Mouse (Mus musculus) gonadal fat pad, adult 2 months (tissue): ENCODE data around the gene Fyco1. TPM values are rescaled to one million over a fixed set of nuclear protein-coding genes. Genes with fewer than 3 reads are reported as not detected.
"Not testable (repeated sequence)": the region's sequence is repeated elsewhere in the genome, so short reads cannot be mapped to it uniquely, and the experiment has no call there.

Experiments
- DNase-seq: peaks from one replicate; pipeline ENCODE4 v3.0.0-alpha.2; 2012; ENCODE audit warnings: low read depth
- polyA plus RNA-seq: library from polyadenylated mRNA; depleted of rRNA; stranded (reverse); fragments of >200 nt; gene quantifications from 2 replicates; pipeline ENCODE4 v1.2.3, GENCODE M21; 2012

Gene Fyco1
- polyA plus RNA-seq, 1 experiment, result 8.6 TPM

DNA sequence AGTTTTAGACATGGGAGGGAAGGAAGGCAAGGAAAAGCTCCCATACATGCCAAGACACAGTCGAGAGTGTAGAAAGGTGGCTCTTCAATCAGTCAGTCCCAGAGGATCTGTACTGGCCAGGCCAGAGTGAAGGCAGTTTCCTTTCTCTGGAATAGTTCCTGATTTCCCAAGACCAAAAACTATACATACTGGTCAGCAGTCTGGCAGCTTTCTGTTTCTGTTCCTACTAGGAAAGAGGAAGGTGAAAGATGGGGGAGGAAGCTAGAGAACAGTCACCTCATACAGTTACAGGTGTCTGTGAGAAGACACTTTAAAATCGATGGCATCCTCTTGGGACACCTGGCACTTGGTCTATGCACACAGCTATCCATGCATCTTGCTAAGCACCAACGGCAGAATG, 36.3 kb downstream of the Fyco1 start:
- no peak for DNase-seq

DNA sequence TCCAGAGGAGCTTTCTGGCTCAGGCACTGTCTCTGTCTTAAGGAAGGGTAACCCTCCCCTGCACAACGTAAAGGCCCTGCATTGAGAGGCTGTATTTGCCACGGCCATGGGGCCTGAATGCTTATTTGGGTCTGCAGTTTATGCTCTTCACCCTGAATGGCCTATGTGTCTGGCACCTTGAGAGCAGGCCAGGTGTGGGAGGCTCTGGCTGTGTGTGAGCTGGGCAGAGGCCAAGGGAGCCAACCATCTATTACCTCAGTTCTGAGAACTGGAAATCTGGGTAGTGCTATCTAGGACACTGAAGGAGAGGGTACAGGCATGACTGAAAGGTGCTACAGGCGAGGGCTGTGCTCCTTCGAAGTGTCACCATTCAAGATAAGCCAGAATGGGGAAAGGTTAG, 36.9 kb downstream of the Fyco1 start:
- DNase-seq, result peak; percentile 27

DNA sequence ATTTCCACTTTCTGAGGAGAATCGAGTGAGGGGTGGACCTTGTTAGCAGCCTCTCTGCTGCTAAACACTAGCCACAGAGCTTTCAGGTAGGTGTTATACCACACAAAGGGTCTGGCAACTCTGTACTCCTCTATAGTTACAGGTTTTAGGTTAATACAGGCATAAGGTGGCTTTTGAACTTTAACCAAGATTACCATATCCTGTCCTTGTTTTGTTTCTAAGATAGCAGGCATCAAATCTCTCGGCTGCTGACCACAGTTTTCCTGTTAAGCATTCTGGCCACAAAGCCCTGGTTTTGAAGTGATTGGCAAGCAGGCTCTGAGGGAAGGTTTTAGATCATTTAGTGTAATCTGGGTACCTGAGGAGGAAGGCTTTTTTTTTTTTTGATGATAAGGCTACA, 37.4 kb downstream of the Fyco1 start:
- DNase-seq, result no peak

DNA sequence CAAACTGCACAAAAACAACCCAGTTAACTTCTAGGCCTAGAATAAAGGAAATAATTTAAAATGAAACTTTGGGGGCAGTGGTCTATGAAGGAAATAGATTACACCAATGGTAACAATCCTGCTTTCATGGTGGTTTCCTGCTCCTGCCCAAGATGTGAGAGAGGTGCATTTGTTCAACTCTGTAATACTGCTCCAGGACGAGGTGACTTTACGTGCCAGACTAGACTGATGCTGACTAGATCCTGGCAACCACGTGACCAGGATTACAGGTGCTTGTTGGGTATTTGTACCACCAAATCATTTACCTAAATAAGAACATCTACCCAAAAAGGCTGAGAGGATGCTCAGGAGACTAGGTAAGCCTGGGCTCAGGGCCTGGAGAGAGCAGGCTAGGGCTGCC, 39.9 kb downstream of the Fyco1 start:
- no peak for DNase-seq

DNA sequence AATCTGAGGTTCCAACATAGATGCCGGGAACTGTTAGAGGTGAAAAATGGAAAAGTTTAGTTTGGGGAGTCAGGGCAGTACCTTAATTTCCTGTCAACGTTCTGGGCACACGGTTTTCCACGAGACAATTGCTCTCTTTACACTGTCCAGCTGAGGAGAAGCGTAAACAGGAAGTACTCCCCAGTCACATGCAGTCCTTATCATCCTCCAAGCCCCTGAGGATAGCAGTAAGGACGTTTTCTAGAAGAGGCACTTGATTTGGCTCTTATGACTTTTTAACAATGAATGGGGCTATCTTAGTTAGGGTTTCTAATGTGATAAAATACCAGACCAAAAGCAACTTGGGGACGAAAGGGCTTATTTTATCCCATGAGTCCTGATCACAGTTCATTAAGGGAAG, 43.1 kb downstream of the Fyco1 start:
- DNase-seq, result no peak

DNA sequence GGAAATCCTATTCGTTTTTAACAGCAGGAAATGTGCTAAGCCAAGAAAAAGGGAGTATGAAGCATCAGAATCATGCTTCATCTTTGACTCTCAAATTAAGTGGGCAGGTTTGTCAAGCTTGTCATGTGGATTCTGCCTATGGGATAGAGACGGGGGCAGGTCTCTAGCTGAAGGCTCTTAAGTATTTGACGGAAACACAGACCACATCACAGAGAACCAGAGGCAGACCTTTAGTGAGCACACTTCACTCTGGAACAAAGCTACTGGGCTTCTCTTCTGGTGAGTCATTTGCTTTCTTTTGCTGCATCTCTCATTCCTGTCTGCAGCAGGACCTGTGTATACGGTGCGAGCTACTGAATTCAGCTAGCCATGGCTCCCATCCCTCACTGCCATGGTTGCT, 45.4 kb downstream of the Fyco1 start, which contains the start of gene Cxcr6:
Gene Cxcr6, plus strand, starts transcription at position 209 of the 400 bp plus-strand sequence.
- DNase-seq, result no peak

DNA sequence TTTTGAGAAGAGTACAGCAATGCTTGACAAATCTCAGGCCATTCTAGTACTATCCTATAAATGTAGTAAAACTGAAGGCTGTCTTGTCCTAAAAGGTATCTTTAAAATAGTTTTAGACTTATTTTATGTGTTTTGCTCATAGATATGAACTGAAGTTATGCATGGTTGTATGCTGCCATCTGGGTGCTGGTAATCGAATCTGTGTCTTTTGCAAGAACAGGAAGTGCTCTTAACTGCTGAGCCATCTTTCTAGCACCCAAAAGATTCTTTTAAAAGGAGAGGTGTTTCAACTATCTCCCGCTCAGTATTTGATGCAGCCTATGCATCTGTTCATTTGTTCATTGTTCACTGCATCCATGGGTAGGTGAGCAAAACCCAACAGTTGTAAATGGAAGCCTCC, 46.5 kb downstream of the Fyco1 start:
- DNase-seq, result no peak

DNA sequence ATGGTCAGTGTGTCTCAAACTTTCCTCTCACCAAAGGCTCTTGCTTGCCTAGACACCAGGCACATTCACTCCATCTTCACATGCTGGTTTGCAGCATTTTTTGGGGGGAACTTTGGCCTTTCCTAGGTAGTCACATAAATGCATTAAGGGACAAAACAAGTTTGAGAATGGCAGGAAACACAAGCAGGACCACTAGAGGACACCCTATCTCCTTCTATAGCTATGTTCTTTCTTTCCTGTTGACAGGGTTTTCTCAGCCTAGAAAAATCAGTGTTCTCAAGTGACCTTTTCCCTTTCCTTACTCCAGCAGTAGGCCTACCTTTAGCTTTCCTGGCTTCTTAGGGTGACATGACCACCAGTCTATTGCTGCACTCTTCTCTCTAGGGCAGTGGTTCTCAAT, 48.8 kb downstream of the Fyco1 start:
- DNase-seq, result no peak

DNA sequence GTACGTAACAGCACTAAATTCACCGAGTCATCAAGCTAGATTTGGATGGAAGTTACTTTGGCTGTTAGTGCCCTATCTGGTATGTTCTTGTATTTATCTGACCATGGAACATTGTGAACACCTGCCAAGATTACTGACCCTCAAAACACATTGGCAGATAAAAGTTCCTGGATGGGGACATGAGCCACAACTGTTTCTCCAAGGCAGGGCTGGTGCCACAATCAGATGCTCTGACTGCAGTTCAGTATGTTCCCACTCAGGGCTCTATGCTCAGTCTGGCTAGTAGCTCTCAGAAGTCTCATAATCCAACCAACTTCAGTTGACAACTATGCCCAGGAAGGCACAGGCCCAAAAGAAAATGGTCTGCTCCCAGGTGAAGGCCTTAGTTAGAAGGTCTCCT, 49.3 kb downstream of the Fyco1 start:
- no peak for DNase-seq

DNA sequence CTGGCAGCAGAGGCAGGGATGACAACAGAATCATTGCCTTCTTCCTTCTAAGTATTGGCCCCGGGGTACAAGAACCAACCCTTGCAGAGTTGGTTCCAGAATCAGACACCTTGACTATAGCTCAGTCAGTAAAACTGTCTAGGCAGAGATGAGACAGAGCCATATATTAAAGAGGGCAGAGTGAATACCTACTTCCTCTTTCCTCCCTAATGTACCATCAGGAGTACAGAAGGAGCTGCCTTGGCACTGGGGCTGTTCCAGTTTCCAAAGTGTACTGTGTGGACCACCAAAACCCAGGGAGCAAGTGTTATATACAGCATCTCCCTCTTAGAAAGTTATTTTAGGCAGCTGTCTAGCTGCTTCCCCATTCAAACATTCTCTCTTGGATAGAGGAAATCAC, 50.2 kb downstream of the Fyco1 start:
- DNase-seq, result no peak

DNA sequence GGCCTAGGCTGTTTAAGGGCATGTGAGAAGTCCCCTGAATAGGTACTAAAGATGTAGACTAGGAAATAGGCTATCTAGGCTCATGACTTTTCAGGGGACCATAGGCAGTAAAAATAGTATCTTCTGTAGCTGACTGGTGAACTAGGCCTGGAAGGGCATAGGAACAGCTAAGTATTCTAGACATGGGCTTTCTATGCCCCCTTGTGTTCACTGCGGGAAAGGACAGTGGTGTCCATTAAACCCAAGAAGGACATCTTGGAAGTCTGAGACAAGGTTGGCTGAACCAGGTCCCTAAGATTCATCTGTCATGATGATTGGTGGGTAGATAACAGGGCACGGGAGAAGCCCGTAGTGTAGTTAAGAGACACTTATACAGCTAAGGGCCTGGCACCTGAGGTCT, 55.5 kb downstream of the Fyco1 start:
- DNase-seq, result no peak

DNA sequence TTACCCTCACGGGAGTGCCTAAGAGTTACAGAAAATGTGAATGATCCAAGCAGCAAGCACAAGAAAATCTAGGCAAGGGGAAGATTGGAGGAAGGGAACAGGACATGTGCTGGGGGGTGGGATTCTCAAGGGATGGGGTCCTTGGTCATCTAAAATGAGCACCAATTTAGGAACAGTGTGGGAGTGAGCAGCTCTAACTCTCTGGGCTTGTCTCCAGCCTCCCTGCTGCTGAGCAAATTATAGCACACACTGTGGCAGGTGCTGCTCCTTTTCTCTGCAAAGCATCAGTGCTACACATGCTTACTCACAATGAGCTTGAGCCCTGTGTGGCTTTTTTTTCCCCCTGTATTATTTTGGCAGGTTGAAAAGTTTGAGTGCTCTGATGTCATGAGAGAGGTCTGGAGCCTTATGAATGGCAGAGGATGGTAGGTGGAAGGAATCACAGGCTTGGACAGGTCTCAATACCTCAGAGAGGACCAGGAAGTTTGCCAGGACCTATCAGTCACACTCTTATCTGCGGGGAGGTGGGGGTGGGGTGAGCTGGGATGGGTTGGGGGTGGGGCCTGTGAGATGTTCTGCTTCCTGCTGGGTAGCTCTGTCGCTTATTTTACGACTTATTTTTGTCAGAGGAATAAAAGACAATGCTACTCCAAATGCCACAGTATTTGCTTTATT, 62.7 kb downstream of the Fyco1 start:
- no peak for DNase-seq

DNA sequence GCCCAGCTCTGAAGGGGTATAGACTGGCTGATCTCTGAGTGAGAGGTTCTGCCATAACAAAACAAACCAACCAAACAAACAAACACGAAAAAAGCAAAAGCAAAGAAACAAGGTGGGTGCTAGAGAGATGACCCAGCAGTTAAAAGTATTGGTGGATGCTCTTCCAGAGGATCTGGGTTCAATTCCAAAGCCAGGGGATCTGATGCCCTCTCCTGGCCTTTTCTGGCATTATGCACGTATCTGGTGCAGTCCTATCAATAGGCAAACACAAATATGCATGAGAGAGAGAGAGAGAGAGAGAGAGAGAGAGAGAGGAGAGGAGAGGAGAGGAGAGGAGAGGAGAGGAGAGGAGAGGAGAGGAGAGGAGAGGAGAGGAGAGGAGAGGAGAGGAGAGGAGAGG, 78.4 kb downstream of the Fyco1 start:
- not testable (repeated sequence) for DNase-seq

DNA sequence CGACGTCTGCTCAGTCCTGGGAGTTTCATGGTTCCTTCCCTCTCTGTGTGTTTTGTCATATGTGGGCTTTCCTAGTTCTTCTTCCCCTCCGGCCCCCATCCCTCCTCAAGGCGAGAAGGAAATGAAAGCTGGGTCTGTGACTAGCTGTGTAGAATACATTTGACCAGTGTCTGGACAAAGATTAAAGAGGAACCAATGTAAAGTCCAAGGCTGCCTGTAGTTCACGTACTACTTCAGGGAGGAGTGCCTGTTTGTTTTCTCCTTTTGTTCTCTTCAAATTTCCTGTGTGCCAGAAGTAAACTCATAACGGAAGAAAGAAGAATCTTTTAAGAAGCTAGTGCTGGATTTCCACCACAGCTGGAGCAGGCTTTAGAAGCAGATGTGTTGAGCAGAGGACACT, 82.2 kb downstream of the Fyco1 start:
- no peak for DNase-seq

DNA sequence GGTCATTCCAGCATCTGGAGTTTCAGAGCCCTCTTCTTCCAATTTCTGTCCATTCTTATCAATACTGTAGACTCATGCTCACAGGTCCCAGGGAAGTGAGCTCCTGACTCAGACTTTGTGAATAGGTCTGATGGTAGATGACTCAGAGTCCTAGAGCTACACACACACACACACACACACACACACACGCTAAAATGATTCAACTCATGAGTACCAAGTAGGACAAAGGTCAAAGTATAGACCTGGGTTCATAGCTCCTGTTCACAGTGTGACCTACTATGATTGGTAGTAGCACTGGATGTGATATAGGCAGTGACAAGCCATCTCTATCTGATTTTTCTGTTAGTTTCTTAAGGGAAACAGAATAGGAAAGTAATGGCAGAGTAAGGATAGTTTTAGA, 83.3 kb downstream of the Fyco1 start:
- DNase-seq, result no peak

DNA sequence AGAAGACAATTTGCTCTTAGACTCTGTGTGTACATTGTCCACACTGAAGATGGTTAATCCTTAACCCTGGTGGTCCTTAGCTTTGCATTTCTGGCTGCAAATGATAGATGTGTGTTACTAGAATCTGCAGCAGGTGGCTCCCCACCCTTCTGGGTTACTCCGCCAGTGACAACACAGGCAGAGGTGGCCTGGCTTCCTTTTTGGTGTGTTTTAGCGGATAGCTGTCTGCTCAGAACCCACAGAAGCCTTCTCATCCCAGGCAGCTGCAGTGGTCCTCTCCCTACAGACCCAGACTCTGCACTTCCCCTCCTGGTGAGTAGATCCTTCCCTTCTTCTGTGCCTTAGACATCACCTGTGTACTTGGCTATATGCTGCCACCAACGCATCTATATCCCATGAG, 84.7 kb downstream of the Fyco1 start:
- DNase-seq, result no peak

DNA sequence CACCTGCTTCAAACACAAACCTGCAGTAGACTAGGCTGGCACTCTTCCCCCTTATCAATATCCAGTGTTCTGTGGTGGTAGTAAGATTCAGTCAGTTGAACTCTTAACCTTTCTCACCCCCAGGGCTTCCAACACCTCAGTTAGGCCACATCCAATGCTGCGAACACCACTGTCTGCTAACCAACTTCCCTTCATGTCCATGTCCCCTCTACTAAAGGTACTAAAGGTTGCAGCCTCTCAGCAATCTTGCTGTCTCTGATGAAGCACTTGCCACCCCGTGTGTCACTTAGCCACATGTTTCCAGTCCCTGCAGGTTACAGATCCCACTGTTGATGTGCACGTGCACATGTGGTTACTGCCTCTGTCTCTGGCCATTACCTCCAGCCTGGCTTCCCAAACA, 87.9 kb downstream of the Fyco1 start:
- no peak for DNase-seq

DNA sequence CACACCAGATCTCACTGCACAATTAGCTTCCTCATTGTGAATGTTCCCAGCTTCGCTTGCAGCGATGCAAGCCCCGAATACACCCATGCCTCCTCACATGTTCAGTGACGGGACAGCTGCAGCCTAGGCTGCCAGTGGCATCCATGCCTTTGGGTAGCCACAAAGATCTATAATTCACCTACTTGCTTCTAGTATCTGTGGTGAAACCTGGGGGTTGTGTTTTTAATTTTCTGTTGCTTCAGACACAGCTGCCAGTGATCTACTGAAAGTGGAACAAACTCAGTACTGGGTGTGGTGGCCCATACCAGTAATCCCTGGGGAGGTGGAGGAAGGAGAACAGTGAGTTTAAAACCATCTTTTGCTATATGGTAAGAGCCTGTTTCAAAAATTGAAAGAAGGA, 88.8 kb downstream of the Fyco1 start:
- DNase-seq, result no peak

DNA sequence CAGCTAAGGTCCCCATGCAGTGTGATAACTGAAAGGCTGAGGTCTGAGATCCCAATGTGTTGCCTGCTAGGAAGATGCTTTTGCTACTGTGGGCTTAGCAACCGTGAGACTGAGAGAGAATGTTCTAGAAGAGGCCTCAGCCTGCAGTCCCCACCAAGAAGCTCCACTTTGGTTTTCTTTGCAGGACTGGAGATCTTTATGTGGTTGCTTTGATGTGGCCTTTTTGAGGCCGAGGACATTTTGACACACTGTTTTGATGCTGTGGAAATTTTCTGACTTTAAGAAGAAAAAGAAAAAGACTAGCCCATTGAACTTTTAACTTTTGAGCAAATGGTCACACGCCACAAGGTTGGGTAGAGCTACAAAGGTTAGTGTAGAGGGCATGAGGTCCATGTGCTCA, 90.9 kb downstream of the Fyco1 start:
- DNase-seq, result no peak

DNA sequence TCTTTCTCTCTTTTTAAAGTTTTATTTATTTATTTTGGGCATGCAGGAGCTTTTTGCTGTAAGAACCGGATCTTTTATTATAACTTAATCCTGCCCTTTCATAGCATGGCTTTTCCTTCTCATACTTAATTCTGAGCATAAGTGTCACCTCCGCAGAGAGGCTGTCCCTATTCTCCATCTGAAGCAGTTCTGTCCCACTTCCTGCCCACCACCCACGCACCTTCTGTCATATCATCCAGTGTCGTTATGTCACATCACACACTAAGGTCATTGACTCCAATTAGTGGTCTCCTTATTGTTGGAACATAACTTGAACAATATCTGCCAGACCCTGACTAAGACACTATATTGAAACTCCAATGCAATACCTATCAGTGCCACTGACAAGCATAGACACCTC, 93.1 kb downstream of the Fyco1 start:
- DNase-seq, result no peak

DNA sequence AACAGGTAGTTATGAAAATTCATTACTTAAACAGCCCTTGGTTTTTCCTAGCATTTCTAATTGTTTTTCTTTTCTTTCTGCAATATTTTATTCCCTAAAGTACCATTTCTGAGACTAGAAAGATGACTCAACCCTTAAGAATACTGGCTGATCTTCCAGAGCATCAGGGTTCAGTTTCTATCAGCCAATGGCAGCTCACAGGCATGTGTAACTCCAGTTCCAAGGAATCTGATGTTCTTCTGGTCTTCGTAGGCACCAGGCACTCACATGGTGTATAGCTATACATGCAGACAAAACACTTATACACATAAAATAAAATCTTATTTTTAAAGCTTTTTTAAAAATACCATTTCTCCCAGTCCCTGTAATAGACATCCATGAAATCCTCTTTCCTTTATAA, 93.5 kb downstream of the Fyco1 start:
- no peak for DNase-seq

DNA sequence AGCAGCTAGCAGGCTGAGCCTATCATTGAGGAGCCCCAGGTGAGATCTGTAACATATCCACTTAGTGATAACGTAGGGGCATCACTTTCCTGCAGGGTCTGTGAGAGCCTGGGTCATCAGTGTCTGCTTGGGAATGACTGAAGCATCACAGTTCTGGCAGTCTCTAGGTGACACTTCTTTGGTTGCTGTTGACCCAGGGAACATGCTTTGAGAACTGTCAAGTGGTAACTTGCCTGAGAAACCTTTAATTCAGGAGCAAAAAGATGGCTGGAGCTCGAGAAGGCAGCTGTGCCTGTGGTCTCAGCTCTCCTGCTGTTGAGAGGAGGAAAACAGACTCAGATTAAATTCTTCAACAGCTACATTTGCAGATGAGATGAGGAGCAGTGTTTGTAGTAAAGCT, 94.4 kb downstream of the Fyco1 start:
- no peak for DNase-seq

DNA sequence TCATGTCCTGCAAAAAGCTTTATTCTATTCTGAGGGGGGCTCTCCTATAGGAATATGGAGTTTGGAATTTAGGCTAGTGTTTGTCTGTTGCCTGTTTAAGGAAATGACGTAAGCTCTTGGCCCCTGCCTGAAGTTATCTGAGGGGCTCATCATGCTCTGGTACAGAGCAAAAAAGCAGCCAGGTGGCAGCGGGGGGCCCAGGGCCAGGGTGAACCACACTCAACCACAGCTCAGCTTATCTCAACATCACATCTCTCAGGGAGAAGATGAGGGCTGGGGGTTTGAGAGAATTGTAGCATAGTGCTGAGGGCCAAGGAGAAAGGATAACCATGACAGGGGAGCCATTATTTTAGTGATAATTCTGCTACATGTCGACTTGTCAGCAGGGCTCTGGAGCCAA, 94.9 kb downstream of the Fyco1 start:
- no peak for DNase-seq

DNA sequence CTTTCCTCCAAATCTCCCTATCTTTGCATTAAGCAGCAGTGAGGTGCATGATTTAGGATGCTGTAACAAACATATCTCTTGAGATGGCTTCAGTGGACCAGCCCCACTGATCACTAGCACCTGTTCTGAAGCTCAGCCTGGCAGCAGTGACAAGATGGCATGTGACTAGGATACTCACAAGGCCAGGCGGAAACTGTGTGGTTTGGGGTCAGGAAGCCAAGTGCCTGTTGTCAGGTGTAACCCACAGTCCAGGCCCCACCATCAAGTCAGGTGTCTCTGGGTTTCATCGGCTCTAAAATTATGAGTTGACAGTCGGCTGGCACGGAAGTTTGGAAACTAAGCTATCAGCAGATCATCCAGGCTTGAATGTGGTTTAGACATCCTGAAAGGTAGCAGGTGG, 97.4 kb downstream of the Fyco1 start:
- no peak for DNase-seq

DNA sequence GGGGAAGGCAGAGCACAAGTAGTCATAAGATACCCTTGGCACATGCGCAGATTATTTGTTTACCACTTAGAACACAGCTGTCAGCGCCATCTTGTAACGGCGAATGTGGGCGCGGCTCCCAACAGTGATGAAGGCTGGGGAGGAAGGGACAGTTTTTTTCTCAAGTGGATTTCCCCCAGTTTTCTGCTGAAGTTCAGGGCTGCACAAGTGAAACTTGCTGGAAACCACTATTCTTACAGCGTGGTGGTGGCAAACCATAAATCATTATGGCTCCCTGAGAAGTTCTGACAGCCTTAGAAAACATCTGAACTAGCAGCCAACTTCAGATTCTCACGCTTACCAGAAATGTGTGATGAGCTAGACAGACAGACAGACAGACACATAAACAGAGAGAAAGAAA, 102.0 kb downstream of the Fyco1 start:
- not testable (repeated sequence) for DNase-seq
